Mouse (Mus musculus): ENCODE measurements around the gene 4933407L21Rik. TPM values are rescaled to one million over a fixed set of nuclear protein-coding genes. Genes with fewer than 3 reads are reported as not detected.

The 4933407L21Rik gene
- polyA plus RNA-seq (2015; fragmentation: Nextera tagmentation; extraction: Ambion mirVana), result 0.04 and 0.18 TPM in 2 replicates

DNA sequence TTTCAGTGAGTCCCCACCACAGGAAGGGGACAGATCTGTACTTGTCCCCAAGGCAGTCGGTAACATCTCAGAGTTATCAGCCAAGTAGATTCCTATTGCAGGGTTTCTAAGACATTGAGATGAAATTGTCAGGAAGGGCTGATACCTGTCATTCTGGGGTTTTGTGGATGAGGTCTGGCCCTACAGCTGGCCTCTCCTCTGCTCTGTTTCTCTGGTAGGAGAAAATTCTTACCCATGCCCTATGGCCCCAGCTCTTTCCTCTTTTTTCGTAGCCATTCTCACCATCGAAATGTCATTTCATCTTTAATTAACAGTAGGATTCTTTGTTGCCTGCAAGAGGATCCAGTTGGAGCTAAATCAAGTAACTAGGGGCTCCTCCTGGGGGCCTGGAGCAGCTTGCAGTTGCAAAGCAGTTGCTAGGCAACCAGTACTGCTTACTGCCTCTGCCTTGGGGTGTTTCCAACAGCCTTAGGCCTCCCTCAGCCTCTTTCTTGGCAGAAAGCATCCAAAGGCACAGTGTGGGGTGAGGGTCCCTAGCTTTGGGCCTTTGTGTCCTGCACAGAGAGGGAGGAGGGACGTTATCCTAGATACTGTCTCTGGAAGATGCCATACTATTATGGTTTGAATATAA, at the start of gene 4933407L21Rik:
TSS of gene 4933407L21Rik (plus strand) at position 427 of the 631 bp plus-strand sequence.
- no peaks in the 10 kb centered on the region for H3K27me3 ChIP-seq
- 53% methylated on average over 4 of the region's 4 CpGs for WGBS
- no peak within 1 kb of the TSS for H3K4me2 ChIP-seq
- H3K4me3 ChIP-seq, result no peak within 1 kb of the TSS
- H3K9ac ChIP-seq, result no peak within 1 kb of the TSS
- no peaks in the 10 kb centered on the region for H3K9me3 ChIP-seq (replicated peaks)
- peak; percentile 57; the same call in 1 of the 2 replicates for ATAC-seq (replicated peaks; ENCODE audit: insufficient number of reproducible peaks, insufficient read depth, low FRiP score, low read depth)
- peaks cover 18% of the 10 kb centered on the region for H3K4me1 ChIP-seq (replicated peaks)
- no peaks in the 10 kb centered on the region for H3K36me3 ChIP-seq
- no peak within 1 kb of the TSS; the same call in 1 of the 2 replicates for H3K27ac ChIP-seq

DNA sequence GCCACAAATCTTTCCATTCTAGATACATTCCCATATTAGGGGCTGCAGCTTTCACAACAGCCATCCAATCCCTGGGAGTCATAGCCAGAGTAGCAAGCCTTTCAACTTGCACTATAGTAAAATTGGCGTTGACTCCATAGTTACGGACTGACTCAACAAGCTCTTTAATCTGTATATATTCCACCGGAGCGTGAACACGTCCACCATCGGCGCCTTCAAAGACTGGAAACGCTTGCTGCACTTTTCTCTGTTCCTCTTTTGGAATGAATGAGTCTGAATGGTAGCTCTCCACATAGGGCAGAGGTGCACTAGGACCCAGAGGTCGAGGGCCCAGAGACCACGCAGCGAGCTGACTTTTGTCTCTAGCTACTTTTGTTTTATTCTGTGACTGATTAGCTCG, 46.3 kb upstream of the 4933407L21Rik start:
- no peak for ATAC-seq (replicated peaks; ENCODE audit: insufficient number of reproducible peaks, insufficient read depth, low FRiP score, low read depth)
- H3K9ac ChIP-seq, result no peak overlapping the region
- H3K36me3 ChIP-seq, result no peaks in the 10 kb centered on the region
- H3K27me3 ChIP-seq, result no peaks in the 10 kb centered on the region
- H3K4me1 ChIP-seq (replicated peaks), result no peaks in the 10 kb centered on the region
- no peaks in the 10 kb centered on the region for H3K9me3 ChIP-seq (replicated peaks)
- H3K27ac ChIP-seq, result no peak overlapping the region
- H3K4me3 ChIP-seq, result no peak overlapping the region
- WGBS, result 93% methylated on average over 12 of the region's 12 CpGs
- H3K4me2 ChIP-seq, result no peak overlapping the region

DNA sequence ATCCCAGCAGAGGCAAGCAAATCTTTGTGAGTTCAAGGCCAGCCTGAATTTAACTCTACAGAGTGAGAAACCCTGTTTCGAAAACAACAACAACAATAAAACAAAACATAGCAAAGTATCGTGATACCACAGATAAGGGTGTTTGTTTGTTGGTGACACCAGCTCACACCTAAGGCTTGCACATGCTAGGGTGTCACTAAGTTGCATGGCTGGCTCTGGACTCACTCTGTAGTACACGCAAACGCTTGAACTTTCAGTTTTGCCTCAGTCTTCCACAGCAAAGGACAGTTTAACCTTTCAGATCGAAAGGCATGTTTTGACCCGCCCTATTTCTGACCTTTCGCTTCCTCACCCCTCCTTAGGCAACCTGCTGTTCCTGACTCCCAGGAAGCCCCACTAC, 41.1 kb upstream of the 4933407L21Rik start:
- no peak overlapping the region for H3K4me2 ChIP-seq
- 84% methylated on average over 7 of the region's 7 CpGs for WGBS
- H3K9me3 ChIP-seq (replicated peaks), result no peaks in the 10 kb centered on the region
- no peaks in the 10 kb centered on the region for H3K4me1 ChIP-seq (replicated peaks)
- H3K4me3 ChIP-seq, result no peak overlapping the region
- ATAC-seq (replicated peaks; ENCODE audit: insufficient number of reproducible peaks, insufficient read depth, low FRiP score, low read depth), result no peak
- no peaks in the 10 kb centered on the region for H3K27me3 ChIP-seq
- no peaks in the 10 kb centered on the region for H3K36me3 ChIP-seq
- H3K27ac ChIP-seq, result no peak overlapping the region
- H3K9ac ChIP-seq, result no peak overlapping the region

- Histone ChIP-seq H3K4me2 (peak within 1 kb of the TSS; percentile 85), H3K36me3 (no peaks in the 10 kb centered on the region), H3K4me1 (replicated peaks) (peaks cover 47% of the 10 kb centered on the region), H3K27me3 (no peaks in the 10 kb centered on the region), H3K4me3 (peak within 1 kb of the TSS; percentile 72), H3K9ac (peak within 1 kb of the TSS; percentile 77), H3K9me3 (replicated peaks) (no peaks in the 10 kb centered on the region), H3K27ac (peak within 1 kb of the TSS; percentile 85)
- under 1% methylated on average over 35 of the region's 35 CpGs for WGBS
- ATAC-seq (replicated peaks; ENCODE audit: insufficient number of reproducible peaks, insufficient read depth, low FRiP score, low read depth), result peak; percentile 74
These were observed 34.0 kb upstream of the 4933407L21Rik start, which contains the start of gene Itm2c for GRCm38 (mm10) chr1:85894231-85894747. Gene Itm2c (plus strand): TSS chr1:85894281.

DNA sequence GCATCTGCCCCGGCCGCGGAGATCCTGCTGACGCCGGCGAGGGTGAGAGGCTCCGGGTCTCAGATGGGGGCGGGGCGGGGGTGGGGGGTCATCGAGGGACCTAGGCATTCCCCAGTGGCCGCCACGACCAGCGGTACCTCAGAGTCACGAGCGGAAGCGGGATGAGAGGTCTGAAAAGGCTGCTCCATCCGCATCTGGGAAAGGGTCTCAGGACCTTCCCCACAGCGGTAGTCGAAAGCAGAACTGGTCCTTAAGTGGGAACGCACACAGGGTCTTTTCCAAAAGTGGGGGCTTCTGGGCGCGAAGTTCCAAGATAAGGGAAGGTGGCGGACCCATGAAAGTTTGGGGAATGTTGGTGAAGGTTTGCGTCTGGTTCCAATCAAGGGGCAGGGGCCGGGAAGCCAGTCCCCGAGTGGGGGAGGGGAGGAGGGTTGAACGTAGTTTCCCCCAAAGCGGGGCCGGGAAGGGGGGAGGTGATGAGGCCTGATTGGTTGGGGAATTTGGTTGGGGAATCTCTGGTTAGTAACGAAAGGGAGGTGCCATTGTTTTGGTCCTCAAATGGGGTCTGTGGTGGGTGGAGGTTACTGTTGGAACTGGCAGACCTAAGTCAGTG, 33.4 kb upstream of the 4933407L21Rik start:
- WGBS, result under 1% methylated on average over 30 of the region's 30 CpGs
- Histone ChIP-seq H3K4me3 (peak overlapping the region; percentile 72), H3K27ac (peak overlapping the region; percentile 85), H3K27me3 (no peaks in the 10 kb centered on the region), H3K36me3 (no peaks in the 10 kb centered on the region), H3K4me1 (replicated peaks) (peaks cover 52% of the 10 kb centered on the region), H3K4me2 (peak overlapping the region; percentile 85), H3K9me3 (replicated peaks) (no peaks in the 10 kb centered on the region), H3K9ac (peak overlapping the region; percentile 77)
- ATAC-seq (replicated peaks; ENCODE audit: insufficient number of reproducible peaks, insufficient read depth, low FRiP score, low read depth), result no peak; the same call in 1 of the 2 replicates

DNA sequence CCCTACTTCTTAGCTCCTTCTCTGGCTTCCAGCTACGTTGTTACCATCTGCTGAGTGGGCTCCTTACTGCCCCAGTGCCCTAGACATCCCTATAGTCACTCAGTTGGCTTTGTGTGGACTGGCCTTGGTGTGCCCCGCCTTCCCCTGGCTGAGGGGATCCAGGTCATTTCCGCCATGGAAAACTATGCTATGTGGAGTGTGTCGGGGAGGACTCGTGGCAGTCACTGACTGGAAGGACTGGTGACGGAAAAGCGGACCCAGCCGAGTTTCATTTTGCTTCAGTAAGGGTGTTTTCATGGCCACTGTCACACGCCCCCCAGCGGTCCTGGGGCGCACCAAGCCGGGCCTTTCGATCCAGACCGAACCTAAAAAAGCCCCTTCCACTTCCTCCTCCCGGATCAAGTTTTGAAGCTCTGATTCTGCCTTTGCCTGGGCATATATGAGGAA, 32.9 kb upstream of the 4933407L21Rik start:
- Histone ChIP-seq H3K36me3 (no peaks in the 10 kb centered on the region), H3K27me3 (no peaks in the 10 kb centered on the region), H3K9me3 (replicated peaks) (no peaks in the 10 kb centered on the region), H3K4me3 (peak overlapping the region; percentile 72), H3K27ac (peak overlapping the region; percentile 85), H3K9ac (peak overlapping the region; percentile 77), H3K4me1 (replicated peaks) (peaks cover 58% of the 10 kb centered on the region), H3K4me2 (peak overlapping the region; percentile 85)
- peak; percentile 66 for ATAC-seq (replicated peaks; ENCODE audit: insufficient number of reproducible peaks, insufficient read depth, low FRiP score, low read depth)
- WGBS, result 8% methylated on average over 15 of the region's 15 CpGs

DNA sequence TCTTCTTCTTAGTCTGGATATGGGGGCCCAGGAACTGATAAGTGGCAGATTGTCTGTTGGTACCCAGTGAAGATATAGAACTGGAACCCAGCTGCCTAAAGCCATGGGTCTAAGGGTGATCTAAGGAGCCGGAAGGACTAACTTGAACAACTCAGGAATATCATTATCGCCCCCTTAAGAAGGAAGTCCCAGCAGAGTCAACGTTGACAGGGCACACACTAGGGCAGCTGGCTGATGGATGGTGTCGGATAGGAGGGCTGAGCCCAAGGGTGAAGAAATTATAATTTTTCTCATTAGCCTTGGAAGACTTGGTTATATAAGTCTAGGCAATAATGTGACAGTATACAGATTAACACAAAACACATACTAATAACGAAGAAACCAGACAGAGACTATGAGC, 32.2 kb upstream of the 4933407L21Rik start:
- Histone ChIP-seq H3K4me1 (replicated peaks) (peaks cover 65% of the 10 kb centered on the region), H3K9me3 (replicated peaks) (no peaks in the 10 kb centered on the region), H3K4me3 (peak overlapping the region; percentile 72), H3K27me3 (no peaks in the 10 kb centered on the region), H3K9ac (peak overlapping the region; percentile 77; the same call in 1 of the 2 replicates), H3K36me3 (no peaks in the 10 kb centered on the region), H3K27ac (peak overlapping the region; percentile 85; the same call in 1 of the 2 replicates), H3K4me2 (peak overlapping the region; percentile 85)
- no peak for ATAC-seq (replicated peaks; ENCODE audit: insufficient number of reproducible peaks, insufficient read depth, low FRiP score, low read depth)
- 71% methylated on average over 5 of the region's 5 CpGs for WGBS

- no peak overlapping the region for H3K4me3 ChIP-seq
- H3K36me3 ChIP-seq, result no peaks in the 10 kb centered on the region
- peak overlapping the region; percentile 67 for H3K27ac ChIP-seq
- peak overlapping the region; percentile 85 for H3K4me2 ChIP-seq
- no peak for ATAC-seq (replicated peaks; ENCODE audit: insufficient number of reproducible peaks, insufficient read depth, low FRiP score, low read depth)
- H3K9ac ChIP-seq, result 0 out of 2 replicates have a peak overlapping the region, but pooled peaks have one; percentile 13
- no peaks in the 10 kb centered on the region for H3K9me3 ChIP-seq (replicated peaks)
- 43% methylated on average over 12 of the region's 12 CpGs for WGBS
- H3K4me1 ChIP-seq (replicated peaks), result peaks cover 73% of the 10 kb centered on the region
- H3K27me3 ChIP-seq, result no peaks in the 10 kb centered on the region
These were observed 31.2 kb upstream of the 4933407L21Rik start for GRCm38 (mm10) chr1:85896781-85897700.

GRCm38 (mm10) chr1:85897901-85898760, 30.2 kb upstream of the 4933407L21Rik start:
- Histone ChIP-seq H3K4me1 (replicated peaks) (peaks cover 84% of the 10 kb centered on the region), H3K27me3 (no peaks in the 10 kb centered on the region), H3K27ac (peak overlapping the region; percentile 67), H3K9me3 (replicated peaks) (no peaks in the 10 kb centered on the region), H3K9ac (no peak overlapping the region; the same call in 1 of the 2 replicates), H3K4me3 (no peak overlapping the region), H3K4me2 (peak overlapping the region; percentile 85), H3K36me3 (no peaks in the 10 kb centered on the region)
- no peak for ATAC-seq (replicated peaks; ENCODE audit: insufficient number of reproducible peaks, insufficient read depth, low FRiP score, low read depth)
- WGBS, result 31% methylated on average over 8 of the region's 8 CpGs

- Histone ChIP-seq H3K9ac (no peak overlapping the region; the same call in 1 of the 2 replicates), H3K27ac (peak overlapping the region; percentile 67), H3K4me1 (replicated peaks) (peaks cover 84% of the 10 kb centered on the region)
These were observed 29.4 kb upstream of the 4933407L21Rik start for GRCm38 (mm10) chr1:85898761-85899387.

More at GRCm38 (mm10) chr1:85898761-85899387, 29.4 kb upstream of the 4933407L21Rik start:
- Histone ChIP-seq H3K9me3 (replicated peaks) (no peaks in the 10 kb centered on the region), H3K36me3 (no peaks in the 10 kb centered on the region), H3K4me3 (no peak overlapping the region), H3K4me2 (0 out of 2 replicates have a peak overlapping the region, but pooled peaks have one; percentile 85), H3K27me3 (no peaks in the 10 kb centered on the region)
- 64% methylated on average over 12 of the region's 12 CpGs for WGBS
- no peak for ATAC-seq (replicated peaks; ENCODE audit: insufficient number of reproducible peaks, insufficient read depth, low FRiP score, low read depth)
